In genomic region chr8:110702636-110703459, GRCm38 (mm10) we compare ENCODE assay signal across 11 mouse cellular contexts. TPM values are rescaled to one million over a fixed set of nuclear protein-coding genes. Genes with fewer than 3 reads are reported as not detected.
A peak's percentile ranks its signal among the peaks of the same experiment; 100 is the strongest.
DNase-seq lines count a peak whose midpoint lies in the region; ATAC-seq lines count a peak whose summit lies in the region.
"Had no signal": no experiment of that assay in that cellular context is flagged by ENCODE, and none has a peak within 500 bp of the region (broad histone marks: within the 10 kb centered on the region; RNA-seq: fewer than 3 reads in every experiment).

No protein-coding gene starts in this region.

- 0 out of 2 replicates have a peak overlapping the region, but pooled peaks have one; percentile 5 for H3K4me2 ChIP-seq in kidney, embryonic 16.5 days (replicated peaks; ENCODE audit: low read depth, low read length)
- no peak overlapping the region for H3K4me2 ChIP-seq in embryonic facial prominence, embryonic 14.5 days (ENCODE audit: low read depth, low read length)
- no peak overlapping the region for H3K4me2 ChIP-seq in hindbrain, embryonic 11.5 days (replicated peaks; ENCODE audit: low read depth, low read length)
- H3K4me2 ChIP-seq in limb, embryonic 15.5 days, result peak overlapping the region; percentile 0; the same call in 1 of the 2 replicates

- no peaks in the 10 kb centered on the region for H3K27me3 ChIP-seq in kidney, embryonic 16.5 days (ENCODE audit: insufficient read depth, low read length)
- H3K27me3 ChIP-seq in embryonic facial prominence, embryonic 14.5 days (replicated peaks; ENCODE audit: control insufficient read depth, insufficient read depth, low read length), result no peaks in the 10 kb centered on the region
- no peaks in the 10 kb centered on the region for H3K27me3 ChIP-seq in hindbrain, embryonic 11.5 days (ENCODE audit: control insufficient read depth, insufficient read depth, low read length)
- no peaks in the 10 kb centered on the region for H3K27me3 ChIP-seq in limb, embryonic 15.5 days
- H3K27me3 ChIP-seq: megakaryocyte, embryonic 14.5 days had no signal

- ATAC-seq in kidney, embryonic 16.5 days (ENCODE audit: low FRiP score, low TSS enrichment), result peak; percentile 83
- ATAC-seq in embryonic facial prominence, embryonic 14.5 days (ENCODE audit: low read depth), result peak; percentile 50
- ATAC-seq in hindbrain, embryonic 11.5 days (ENCODE audit: low FRiP score), result no peak
- 0 out of 2 replicates have a peak, but pooled peaks have one; percentile 21 for ATAC-seq in limb, embryonic 15.5 days (ENCODE audit: insufficient number of reproducible peaks, low FRiP score, low TSS enrichment, low read depth)

- no peaks in the 10 kb centered on the region for H3K9me3 ChIP-seq in kidney, embryonic 16.5 days (ENCODE audit: low read length)
- H3K9me3 ChIP-seq in embryonic facial prominence, embryonic 14.5 days (ENCODE audit: control insufficient read depth, low read length), result no peaks in the 10 kb centered on the region
- no peaks in the 10 kb centered on the region for H3K9me3 ChIP-seq in hindbrain, embryonic 11.5 days (ENCODE audit: control insufficient read depth, low read length)
- no peaks in the 10 kb centered on the region for H3K9me3 ChIP-seq in limb, embryonic 15.5 days
- H3K9me3 ChIP-seq: megakaryocyte, embryonic 14.5 days had no signal

- H3K9ac ChIP-seq in kidney, embryonic 16.5 days (replicated peaks; ENCODE audit: low read length), result peak overlapping the region; percentile 46
- peak overlapping the region; percentile 28; the same call in 1 of the 2 replicates for H3K9ac ChIP-seq in embryonic facial prominence, embryonic 14.5 days (ENCODE audit: low read depth, low read length)
- no peak overlapping the region for H3K9ac ChIP-seq in hindbrain, embryonic 11.5 days (ENCODE audit: low read depth, low read length)
- H3K9ac ChIP-seq in limb, embryonic 15.5 days, result no peak overlapping the region

- H3K27ac ChIP-seq in kidney, embryonic 16.5 days (ENCODE audit: low read length), result peak overlapping the region; percentile 93
- peak overlapping the region; percentile 80 for H3K27ac ChIP-seq in embryonic facial prominence, embryonic 14.5 days (replicated peaks; ENCODE audit: low read depth, low read length)
- H3K27ac ChIP-seq in hindbrain, embryonic 11.5 days (ENCODE audit: low read depth, low read length), result peak overlapping the region; percentile 24; the same call in 1 of the 2 replicates
- peak overlapping the region; percentile 83 for H3K27ac ChIP-seq in limb, embryonic 15.5 days

- peaks cover 36% of the 10 kb centered on the region for H3K4me1 ChIP-seq in kidney, embryonic 16.5 days (ENCODE audit: insufficient read depth, low read length)
- peaks cover 34% of the 10 kb centered on the region for H3K4me1 ChIP-seq in embryonic facial prominence, embryonic 14.5 days (ENCODE audit: control insufficient read depth, insufficient read depth, low read length)
- no peaks in the 10 kb centered on the region for H3K4me1 ChIP-seq in hindbrain, embryonic 11.5 days (replicated peaks; ENCODE audit: control insufficient read depth, insufficient read depth, low read length)
- peaks cover 63% of the 10 kb centered on the region for H3K4me1 ChIP-seq in limb, embryonic 15.5 days

- no peak for DNase-seq in kidney, adult 8-10 months
- peak; percentile 82 for DNase-seq in embryonic facial prominence, embryonic 14.5 days (ENCODE audit: low spot score)
- no peak for DNase-seq in hindbrain, embryonic 11.5 days (ENCODE audit: low spot score)
- DNase-seq in embryo, embryonic 10 days (ENCODE audit: low spot score), result no peak
- DNase-seq in layer of hippocampus, adult 9-10 months (ENCODE audit: low spot score), result no peak
- DNase-seq in urinary bladder, postnatal 36 days (ENCODE audit: low spot score in 2 of 2), result no peak
- DNase-seq: adrenal gland, postnatal 36 days; right cerebral cortex, postnatal 4 days had no signal

- H3K36me3 ChIP-seq in kidney, embryonic 16.5 days (ENCODE audit: insufficient read depth, low read length), result no peaks in the 10 kb centered on the region
- H3K36me3 ChIP-seq in embryonic facial prominence, embryonic 14.5 days (ENCODE audit: control insufficient read depth, insufficient read depth, low read length), result peaks cover 8% of the 10 kb centered on the region; the same call in 1 of the 2 replicates
- H3K36me3 ChIP-seq in hindbrain, embryonic 11.5 days (ENCODE audit: control insufficient read depth, insufficient read depth, low read length), result no peaks in the 10 kb centered on the region
- H3K36me3 ChIP-seq in limb, embryonic 15.5 days, result 0 out of 2 replicates have a peak, but pooled peaks cover 3% of the 10 kb centered on the region

- H3K4me3 ChIP-seq in kidney, embryonic 16.5 days (ENCODE audit: low read length), result no peak overlapping the region
- H3K4me3 ChIP-seq in embryonic facial prominence, embryonic 14.5 days (ENCODE audit: low read depth, low read length), result no peak overlapping the region
- H3K4me3 ChIP-seq in hindbrain, embryonic 11.5 days (ENCODE audit: low read depth, low read length), result no peak overlapping the region
- no peak overlapping the region for H3K4me3 ChIP-seq in limb, embryonic 15.5 days

- WGBS in kidney, embryonic 16.5 days, result 19% methylated on average over 9 of the region's 9 CpGs
- WGBS in embryonic facial prominence, embryonic 14.5 days, result 35% methylated on average over 9 of the region's 9 CpGs
- 50% methylated on average over 9 of the region's 9 CpGs for WGBS in hindbrain, embryonic 11.5 days
- 25% methylated on average over 9 of the region's 9 CpGs for WGBS in limb, embryonic 15.5 days

RNA-seq across cellular contexts. Expression of gene Mtss1l, which starts 18.4 kb away (rescaled TPM):
- polyA plus RNA-seq in kidney, embryonic 16.5 days (2015; fragmentation: Nextera tagmentation; extraction: Ambion mirVana), result 9.1 and 9.2 TPM in 2 replicates
- polyA plus RNA-seq in embryonic facial prominence, embryonic 14.5 days (2014; fragmentation: Nextera tagmentation; extraction: Ambion mirVana), result 13.5 and 13.8 TPM in 2 replicates
- 10.5 and 10.8 TPM in 2 replicates for polyA plus RNA-seq in hindbrain, embryonic 11.5 days (2014; fragmentation: Nextera tagmentation; extraction: Ambion mirVana)
- 9.6 and 10.2 TPM in 2 replicates for polyA plus RNA-seq in limb, embryonic 15.5 days (2015; fragmentation: Nextera tagmentation; extraction: Ambion mirVana)

Comparison
In these comparisons a context has a peak if more than half of its experiments do, and no peak if none do; other contexts are left out.
1. H3K27ac ChIP-seq: peak in every context shown above with its lines; median percentile 93 in kidney, embryonic 16.5 days; 83 in limb, embryonic 15.5 days; 80 in embryonic facial prominence, embryonic 14.5 days; 24 in hindbrain, embryonic 11.5 days.
2. H3K4me2 ChIP-seq: peak in kidney, embryonic 16.5 days (single experiment) and limb, embryonic 15.5 days (single experiment); none in embryonic facial prominence, embryonic 14.5 days (single experiment) and hindbrain, embryonic 11.5 days (single experiment).
3. H3K9ac ChIP-seq: peak in kidney, embryonic 16.5 days (single experiment) and embryonic facial prominence, embryonic 14.5 days (single experiment); none in hindbrain, embryonic 11.5 days (single experiment) and limb, embryonic 15.5 days (single experiment).